Mouse (Mus musculus): Measurements from ENCODE around the gene Havcr1.

Gene Havcr1

GRCm38 (mm10) chr11:46819930-46820329 is 85.0 kb downstream of the Havcr1 start:
- DNase-seq (ENCODE audit: low spot score in 2 of 2): no peak

Measured in frontal cortex, postnatal 36 days (tissue).